Mouse (Mus musculus) retina, postnatal 7 days (tissue): ENCODE results near the gene Itga2b.

Experiments used
- DNase-seq: peaks from one replicate; pipeline ENCODE4 v3.0.0-alpha.2; 2012; ENCODE audit warnings: low read depth, low spot score

The Itga2b gene

DNA sequence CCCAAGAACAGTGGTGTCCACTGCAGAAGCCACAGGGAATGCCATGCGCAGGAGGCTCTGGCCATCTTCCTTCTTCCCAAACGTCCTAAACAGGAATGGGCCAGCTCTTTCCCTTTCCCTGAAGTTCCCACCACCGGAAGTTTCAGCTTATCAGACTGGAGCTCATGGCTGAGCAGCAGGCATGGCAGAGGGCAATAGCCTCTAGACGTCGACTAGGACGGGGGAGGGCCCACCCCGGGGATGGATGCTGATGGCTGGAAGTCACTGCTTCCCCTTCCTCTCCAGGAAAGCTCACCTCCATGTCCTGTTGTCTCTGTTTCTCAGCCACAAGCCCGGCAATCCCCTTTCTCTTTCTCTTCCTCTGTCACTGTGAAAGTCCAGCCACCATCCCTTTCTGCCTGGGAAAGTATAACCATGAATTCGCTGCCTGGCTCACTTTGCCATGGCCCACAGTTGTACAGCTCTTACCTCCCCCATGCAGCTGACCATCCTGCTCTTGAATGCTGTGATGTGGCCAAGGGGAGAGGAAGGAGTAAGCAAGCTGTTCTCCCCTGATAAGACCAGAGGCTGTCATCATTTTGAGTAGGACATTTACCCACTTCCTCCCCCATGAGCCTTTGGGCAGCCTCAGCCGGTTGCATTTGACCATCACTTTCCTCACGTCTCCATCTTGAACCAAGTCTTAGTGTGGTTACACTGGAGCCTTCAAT is at the start of gene Itga2b:
TSS of gene Itga2b (minus strand) at position 475 of the 710 bp plus-strand sequence.
- no peak for DNase-seq

DNA sequence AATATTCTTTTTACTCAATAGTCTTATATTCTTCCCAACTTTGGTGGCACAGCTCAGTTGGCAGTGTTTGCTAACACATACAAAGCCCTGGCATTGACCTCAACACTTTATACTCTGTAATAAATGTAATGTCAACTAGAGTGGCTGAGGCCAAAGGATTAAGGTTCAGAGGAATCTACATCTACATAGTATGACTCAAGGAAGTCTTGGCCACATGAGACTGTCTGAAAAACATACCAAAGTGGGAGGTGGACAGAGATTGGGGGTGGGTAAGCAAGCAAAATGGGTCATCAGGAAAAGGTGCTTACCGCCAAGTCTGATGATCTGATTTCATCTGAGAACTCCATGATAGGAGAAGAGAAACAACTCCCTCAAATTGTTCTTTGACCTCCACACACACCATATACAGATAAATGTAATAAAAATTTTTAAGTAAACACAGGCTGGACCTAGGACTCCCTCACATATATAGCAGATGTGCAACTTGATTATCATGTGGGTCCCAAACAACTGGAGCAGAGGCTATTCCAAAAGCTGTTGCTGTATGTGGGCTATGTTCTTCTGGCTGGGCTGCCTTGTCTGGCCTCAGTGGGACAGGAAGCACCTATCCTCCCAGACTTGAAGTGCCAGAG is 45.0 kb upstream of the Itga2b start:
- no peak for DNase-seq

DNA sequence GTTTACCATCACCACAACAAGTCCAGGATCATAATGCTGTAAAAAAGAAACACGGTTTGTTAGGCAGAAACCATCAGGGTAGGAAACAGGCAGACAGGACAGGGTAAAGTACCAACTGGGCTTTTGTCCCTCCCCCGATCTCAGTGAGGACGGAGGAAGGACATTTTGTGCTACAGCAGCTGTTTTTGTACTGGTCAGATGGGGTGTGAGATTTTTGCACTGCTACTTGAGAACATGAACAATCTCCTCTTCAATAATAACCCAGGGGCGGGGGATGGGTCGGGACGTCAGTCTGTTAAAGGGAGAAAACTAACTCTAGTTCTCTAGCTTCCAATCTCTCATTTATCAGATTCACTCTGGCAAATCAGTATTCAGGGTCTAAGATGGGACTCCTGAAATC is 40.3 kb upstream of the Itga2b start:
- no peak for DNase-seq

DNA sequence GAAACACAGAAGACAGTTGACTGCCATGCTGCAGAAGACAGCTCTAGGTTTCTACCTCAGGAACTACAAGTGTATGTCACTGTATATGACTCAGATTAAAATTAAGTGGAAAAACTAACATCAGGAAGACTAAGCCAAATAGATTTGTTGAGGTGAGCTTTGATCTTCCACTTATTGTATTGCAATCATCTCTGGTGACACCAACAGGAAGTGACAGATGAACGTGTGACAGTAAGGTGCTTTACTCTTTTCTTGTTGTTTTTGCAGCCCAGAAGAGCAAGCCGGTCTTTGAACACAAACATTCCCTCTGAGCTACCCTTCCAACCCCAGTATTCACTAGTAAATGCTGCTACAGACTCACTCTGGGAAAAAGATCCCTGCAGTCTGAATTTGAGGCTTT is 26.8 kb upstream of the Itga2b start:
- DNase-seq: no peak

- no peak for DNase-seq
Observed at GRCm38 (mm10) chr11:102496206-102496605, 26.3 kb upstream of the Itga2b start.

DNA sequence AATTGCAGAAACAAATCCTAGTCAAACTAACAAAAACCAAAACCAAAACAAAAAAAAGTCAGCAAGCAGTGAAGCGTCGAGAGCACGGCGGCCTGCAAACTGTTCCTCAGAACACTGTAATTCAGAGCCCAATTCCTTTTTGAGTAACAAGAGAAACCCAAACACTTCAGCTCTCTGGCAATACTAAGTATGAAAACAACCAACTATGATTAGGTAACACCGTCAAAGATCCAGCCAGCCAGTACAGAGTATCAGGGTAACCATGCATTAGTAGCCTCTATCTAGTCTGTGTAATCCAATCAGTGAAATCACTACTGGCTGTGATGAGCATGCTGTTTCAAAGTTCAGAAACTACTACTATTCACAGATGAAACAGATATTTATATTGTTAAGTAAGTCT is 25.8 kb upstream of the Itga2b start:
- DNase-seq: no peak

DNA sequence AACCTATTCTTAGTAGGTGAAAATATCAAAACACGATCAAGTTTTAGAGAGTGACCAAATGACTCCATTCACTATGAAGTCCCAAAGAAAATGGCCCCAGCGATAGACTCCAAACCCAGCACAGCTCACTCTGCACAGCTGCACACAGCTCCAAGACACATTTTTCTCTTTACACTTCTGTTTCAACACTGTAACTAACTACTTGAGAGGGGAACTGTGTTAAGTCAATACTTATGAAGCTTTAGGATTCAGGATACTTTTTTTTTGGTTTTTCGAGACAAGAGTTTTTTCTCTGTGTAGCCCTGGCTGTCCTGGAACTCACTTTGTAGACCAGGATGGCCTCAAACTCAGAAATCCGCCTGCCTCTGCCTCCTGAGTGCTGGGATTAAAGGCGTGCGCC is 25.2 kb upstream of the Itga2b start:
- no peak for DNase-seq

DNA sequence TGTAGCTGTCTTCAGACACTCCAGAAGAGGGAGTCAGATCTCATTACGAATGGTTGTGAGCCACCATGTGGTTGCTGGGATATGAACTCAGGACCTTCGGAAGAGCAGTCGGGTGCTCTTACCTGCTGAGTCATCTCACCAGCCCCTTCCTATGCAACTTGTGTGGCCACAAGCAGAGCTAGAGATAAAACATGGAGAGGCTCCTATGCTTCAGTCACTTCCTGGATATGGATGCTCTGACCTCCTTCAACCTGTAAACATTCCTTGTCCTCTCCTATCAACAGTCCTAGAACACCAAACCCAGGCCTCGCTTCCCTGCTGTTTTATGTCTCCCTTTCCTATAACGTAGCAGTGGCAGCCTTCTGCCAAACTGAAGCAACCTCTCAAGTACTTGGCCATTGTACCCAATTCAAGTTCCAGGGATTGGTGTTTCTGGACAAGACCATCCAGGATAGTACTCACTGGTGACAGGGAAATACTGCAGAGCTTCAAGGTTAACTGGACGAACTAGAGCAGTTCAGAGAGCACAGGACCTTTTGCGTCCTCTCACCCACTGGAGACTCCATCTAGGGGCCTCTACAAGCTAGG is 24.2 kb upstream of the Itga2b start:
- no peak for DNase-seq

DNA sequence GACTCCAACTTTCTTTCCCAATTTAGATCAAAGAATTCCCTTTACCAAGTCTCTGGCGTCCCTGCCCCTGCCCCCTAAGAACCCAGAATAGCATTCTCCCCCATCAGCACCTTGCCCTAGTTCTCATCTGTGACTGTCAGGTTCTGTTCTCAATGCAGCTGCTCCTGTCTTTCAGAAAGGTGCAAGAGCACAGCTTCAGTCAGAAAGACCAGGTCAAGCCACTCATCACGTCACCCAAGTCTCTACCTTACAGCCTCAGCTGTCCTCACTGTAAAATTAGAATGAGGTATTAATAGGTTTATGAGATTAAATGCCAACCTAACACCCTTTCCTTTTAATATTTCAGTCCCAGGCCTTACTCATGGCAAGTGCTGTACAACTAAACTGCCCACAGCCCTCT is 23.3 kb upstream of the Itga2b start:
- DNase-seq: no peak

- DNase-seq: no peak
Observed at GRCm38 (mm10) chr11:102487901-102488300, 18.0 kb upstream of the Itga2b start.

DNA sequence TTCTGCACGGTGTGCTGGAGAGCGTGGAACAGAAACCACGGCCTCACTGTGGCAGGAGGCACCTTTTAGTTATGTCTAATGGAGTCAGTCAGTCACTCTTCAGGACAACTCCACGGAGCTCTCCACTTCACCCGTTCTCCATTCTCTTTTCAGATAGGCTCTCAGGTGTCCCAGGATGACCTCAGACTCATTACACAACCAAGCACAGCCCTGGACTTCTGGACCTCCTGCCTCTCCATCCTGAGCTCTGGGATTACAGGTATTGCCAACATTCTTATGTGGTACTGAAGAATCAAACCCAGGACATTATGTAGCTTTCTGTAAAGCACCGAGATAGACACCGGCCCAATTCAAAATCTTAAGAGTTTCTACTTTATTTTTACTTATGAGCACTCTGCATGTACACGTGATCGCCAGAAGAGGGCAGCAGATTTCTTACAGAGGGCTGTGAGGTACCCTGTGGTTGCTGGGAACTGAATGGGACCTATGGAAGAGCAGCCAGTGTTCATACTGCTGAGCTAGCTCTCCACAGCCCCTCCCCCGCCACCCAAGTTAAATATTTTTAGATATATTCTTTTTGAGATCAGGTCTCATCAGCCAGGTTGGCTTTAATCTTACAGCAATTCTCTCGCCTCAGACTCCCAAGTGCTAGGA is 16.9 kb upstream of the Itga2b start:
- peak; percentile 50 for DNase-seq

- DNase-seq: no peak
Observed at GRCm38 (mm10) chr11:102481779-102482178, 11.9 kb upstream of the Itga2b start.

DNA sequence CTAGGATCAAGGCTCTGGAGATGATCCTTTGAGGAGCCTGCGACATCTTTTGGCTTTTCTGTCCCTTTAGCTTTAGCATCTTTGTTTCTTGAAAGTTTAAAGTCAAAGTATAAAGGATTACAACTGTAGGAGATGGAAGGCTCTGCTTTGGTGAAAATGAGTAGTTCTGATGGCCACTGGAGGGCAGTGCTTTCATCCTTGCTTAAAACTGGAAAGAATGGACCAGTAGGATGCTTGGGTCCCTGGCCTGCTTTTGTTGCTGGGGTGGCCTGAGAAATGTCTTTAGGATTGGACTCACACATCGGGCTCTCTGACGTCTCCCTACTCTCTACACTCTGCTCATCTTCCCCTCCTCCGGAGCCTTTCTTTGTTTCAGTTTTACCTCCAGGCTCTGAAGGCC is 11.0 kb upstream of the Itga2b start:
- no peak for DNase-seq

DNA sequence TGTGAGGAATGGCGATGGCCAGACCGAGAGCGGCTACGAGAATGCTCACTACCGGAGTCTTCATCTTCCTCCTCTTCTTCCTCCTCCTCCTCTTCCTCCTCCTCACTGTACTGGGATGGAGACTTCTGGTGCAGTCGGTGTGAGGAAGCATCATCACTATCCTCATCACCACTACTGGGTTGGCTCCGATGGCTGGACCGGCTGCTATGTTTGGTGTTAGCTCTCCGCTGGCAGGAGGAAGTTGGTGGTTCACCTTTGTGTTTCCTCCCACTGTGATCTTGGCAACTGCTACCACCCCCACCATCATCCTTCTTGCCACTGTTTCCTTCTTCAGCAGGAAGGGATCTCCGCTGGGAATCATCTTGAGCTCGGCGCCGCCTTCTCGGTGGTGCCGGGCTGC is 10.2 kb upstream of the Itga2b start:
- no peak for DNase-seq

DNA sequence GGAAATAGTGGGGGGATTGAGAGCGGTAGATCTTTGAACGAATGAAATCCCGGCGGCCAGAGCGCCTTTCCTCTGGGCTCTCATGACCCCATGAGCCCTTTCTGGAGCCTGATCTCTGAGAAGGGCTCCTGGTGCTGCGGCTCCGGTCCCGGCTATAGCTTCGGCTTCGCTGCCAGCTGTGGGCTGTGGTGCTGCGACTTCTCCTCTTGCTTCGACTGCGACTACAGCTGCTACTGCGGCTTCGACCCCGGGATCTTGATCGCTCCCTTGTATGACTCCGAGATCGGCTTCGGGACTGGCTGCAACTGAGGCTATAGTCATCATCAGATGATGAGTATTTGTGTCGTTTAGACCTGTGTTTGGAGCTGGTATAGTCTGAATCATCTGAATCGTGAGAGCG is 9.7 kb upstream of the Itga2b start:
- DNase-seq: no peak

DNA sequence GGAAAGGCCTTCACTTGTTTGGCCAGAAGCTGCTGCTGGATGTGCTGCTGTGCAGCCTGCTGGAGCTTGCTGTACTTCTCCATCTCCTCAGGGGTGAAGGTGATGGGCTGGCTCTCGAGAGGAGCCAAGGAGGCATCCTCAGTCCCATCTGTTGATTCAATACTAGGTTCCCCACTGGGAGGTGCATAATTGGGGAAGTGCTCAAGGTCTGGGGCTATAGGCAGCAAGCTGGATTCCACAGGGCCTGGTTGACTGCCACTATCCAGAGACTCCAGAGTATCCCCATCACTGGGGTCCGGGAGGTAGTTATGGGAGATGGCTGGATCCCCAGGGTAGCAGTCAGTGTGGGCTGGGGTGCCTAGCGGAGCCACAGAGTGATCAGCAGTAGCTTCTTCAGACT is 8.7 kb upstream of the Itga2b start:
- DNase-seq: no peak

- DNase-seq: no peak
Observed at GRCm38 (mm10) chr11:102475027-102475426, 5.1 kb upstream of the Itga2b start.

GRCm38 (mm10) chr11:102467041-102467631 is 2.8 kb downstream of the Itga2b start:
- DNase-seq: peak; percentile 81

- DNase-seq: no peak
Observed at GRCm38 (mm10) chr11:102465713-102466436, 4.0 kb downstream of the Itga2b start.

DNA sequence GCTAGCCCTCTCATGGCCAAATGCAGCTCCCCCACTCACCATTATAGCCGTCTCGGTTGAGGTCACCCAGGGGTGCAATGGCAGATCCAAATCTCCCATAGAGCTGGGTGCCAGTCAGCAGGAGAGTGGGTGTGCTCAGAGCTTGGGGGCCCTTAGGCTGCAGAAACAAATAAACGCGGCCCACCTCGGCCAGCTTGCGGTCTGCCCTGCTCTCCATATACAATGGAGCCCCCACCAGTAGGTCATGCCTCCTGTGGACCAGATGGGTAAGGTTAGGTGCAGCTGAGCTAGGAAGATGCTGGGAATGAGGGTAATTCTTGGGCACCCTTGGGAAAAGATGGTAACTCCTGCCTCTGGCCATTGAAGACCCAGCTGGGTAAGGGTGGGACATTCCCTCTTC is 5.0 kb downstream of the Itga2b start:
- no peak for DNase-seq

GRCm38 (mm10) chr11:102461764-102462163 is 8.2 kb downstream of the Itga2b start:
- no peak for DNase-seq

GRCm38 (mm10) chr11:102460541-102460940 is 9.4 kb downstream of the Itga2b start:
- DNase-seq: no peak
